Mouse (Mus musculus): ENCODE results near the gene Olfr247. TPM values are rescaled to one million over a fixed set of nuclear protein-coding genes. Genes with fewer than 3 reads are reported as not detected.

The Olfr247 gene
- total and polyA plus RNA-seq, 3 experiments: not detected

Other genes starting within 250 kb of the Olfr247 start
Only the 20 nearest of the 23 such genes appear.
- not detected in 2 replicates for gene Olfr807, start 218.3 kb downstream of the Olfr247 start, total RNA-seq (2012; rRNA removed)
- gene Olfr807, start 218.3 kb downstream of the Olfr247 start, total RNA-seq (2014; rRNA removed): not detected in 2 replicates
- not detected in 2 replicates for gene Olfr807, start 218.3 kb downstream of the Olfr247 start, polyA plus RNA-seq (2012; ENCODE audit: insufficient read length, low read depth)
- not detected in 2 replicates for gene Olfr808, start 210.7 kb downstream of the Olfr247 start, total RNA-seq (2012; rRNA removed)
- not detected in 2 replicates for gene Olfr808, start 210.7 kb downstream of the Olfr247 start, total RNA-seq (2014; rRNA removed)
- not detected in 2 replicates for gene Olfr808, start 210.7 kb downstream of the Olfr247 start, polyA plus RNA-seq (2012; ENCODE audit: insufficient read length, low read depth)
- gene Olfr809, start 201.5 kb downstream of the Olfr247 start, total RNA-seq (2012; rRNA removed): not detected in 2 replicates
- not detected in 2 replicates for gene Olfr809, start 201.5 kb downstream of the Olfr247 start, total RNA-seq (2014; rRNA removed)
- not detected in 2 replicates for gene Olfr809, start 201.5 kb downstream of the Olfr247 start, polyA plus RNA-seq (2012; ENCODE audit: insufficient read length, low read depth)
- not detected in 2 replicates for gene Olfr810, start 181.2 kb downstream of the Olfr247 start, total RNA-seq (2012; rRNA removed)
- not detected in 2 replicates for gene Olfr810, start 181.2 kb downstream of the Olfr247 start, total RNA-seq (2014; rRNA removed)
- not detected in 2 replicates for gene Olfr810, start 181.2 kb downstream of the Olfr247 start, polyA plus RNA-seq (2012; ENCODE audit: insufficient read length, low read depth)
- gene Olfr811, start 171.7 kb downstream of the Olfr247 start, total RNA-seq (2012; rRNA removed): not detected in 2 replicates
- not detected in 2 replicates for gene Olfr811, start 171.7 kb downstream of the Olfr247 start, total RNA-seq (2014; rRNA removed)
- not detected in 2 replicates for gene Olfr811, start 171.7 kb downstream of the Olfr247 start, polyA plus RNA-seq (2012; ENCODE audit: insufficient read length, low read depth)
- gene Olfr812, start 130.0 kb downstream of the Olfr247 start, total RNA-seq (2012; rRNA removed): not detected in 2 replicates
- not detected in 2 replicates for gene Olfr812, start 130.0 kb downstream of the Olfr247 start, total RNA-seq (2014; rRNA removed)
- gene Olfr812, start 130.0 kb downstream of the Olfr247 start, polyA plus RNA-seq (2012; ENCODE audit: insufficient read length, low read depth): not detected in 2 replicates
- gene Olfr813, start 120.8 kb downstream of the Olfr247 start, total RNA-seq (2012; rRNA removed): not detected in 2 replicates
- gene Olfr813, start 120.8 kb downstream of the Olfr247 start, total RNA-seq (2014; rRNA removed): not detected in 2 replicates
- gene Olfr813, start 120.8 kb downstream of the Olfr247 start, polyA plus RNA-seq (2012; ENCODE audit: insufficient read length, low read depth): not detected in 2 replicates
- gene Olfr814, start 96.3 kb downstream of the Olfr247 start, total RNA-seq (2012; rRNA removed): not detected in 2 replicates
- not detected in 2 replicates for gene Olfr814, start 96.3 kb downstream of the Olfr247 start, total RNA-seq (2014; rRNA removed)
- not detected in 2 replicates for gene Olfr814, start 96.3 kb downstream of the Olfr247 start, polyA plus RNA-seq (2012; ENCODE audit: insufficient read length, low read depth)
- gene Olfr815, start 70.3 kb downstream of the Olfr247 start, total RNA-seq (2012; rRNA removed): not detected in 2 replicates
- not detected in 2 replicates for gene Olfr815, start 70.3 kb downstream of the Olfr247 start, total RNA-seq (2014; rRNA removed)
- gene Olfr815, start 70.3 kb downstream of the Olfr247 start, polyA plus RNA-seq (2012; ENCODE audit: insufficient read length, low read depth): not detected in 2 replicates
- not detected in 2 replicates for gene Olfr816, start 60.5 kb downstream of the Olfr247 start, total RNA-seq (2012; rRNA removed)
- gene Olfr816, start 60.5 kb downstream of the Olfr247 start, total RNA-seq (2014; rRNA removed): not detected in 2 replicates
- not detected in 2 replicates for gene Olfr816, start 60.5 kb downstream of the Olfr247 start, polyA plus RNA-seq (2012; ENCODE audit: insufficient read length, low read depth)
- not detected in 2 replicates for gene Olfr818, start 27.0 kb downstream of the Olfr247 start, total RNA-seq (2012; rRNA removed)
- not detected in 2 replicates for gene Olfr818, start 27.0 kb downstream of the Olfr247 start, total RNA-seq (2014; rRNA removed)
- gene Olfr818, start 27.0 kb downstream of the Olfr247 start, polyA plus RNA-seq (2012; ENCODE audit: insufficient read length, low read depth): not detected in 2 replicates
- gene Olfr819, start 8.9 kb downstream of the Olfr247 start, total RNA-seq (2012; rRNA removed): not detected in 2 replicates
- gene Olfr819, start 8.9 kb downstream of the Olfr247 start, total RNA-seq (2014; rRNA removed): not detected in 2 replicates
- not detected in 2 replicates for gene Olfr819, start 8.9 kb downstream of the Olfr247 start, polyA plus RNA-seq (2012; ENCODE audit: insufficient read length, low read depth)
- not detected in 2 replicates for gene Gm10310, start 8.9 kb upstream of the Olfr247 start, total RNA-seq (2012; rRNA removed)
- not detected in 2 replicates for gene Gm10310, start 8.9 kb upstream of the Olfr247 start, total RNA-seq (2014; rRNA removed)
- not detected in 2 replicates for gene Gm10310, start 8.9 kb upstream of the Olfr247 start, polyA plus RNA-seq (2012; ENCODE audit: insufficient read length, low read depth)
- gene Olfr820, start 36.5 kb upstream of the Olfr247 start, total RNA-seq (2012; rRNA removed): not detected in 2 replicates
- gene Olfr820, start 36.5 kb upstream of the Olfr247 start, total RNA-seq (2014; rRNA removed): not detected in 2 replicates
- not detected in 2 replicates for gene Olfr820, start 36.5 kb upstream of the Olfr247 start, polyA plus RNA-seq (2012; ENCODE audit: insufficient read length, low read depth)
- gene Olfr821, start 54.2 kb upstream of the Olfr247 start, total RNA-seq (2012; rRNA removed): not detected in 2 replicates
- gene Olfr821, start 54.2 kb upstream of the Olfr247 start, total RNA-seq (2014; rRNA removed): not detected in 2 replicates
- gene Olfr821, start 54.2 kb upstream of the Olfr247 start, polyA plus RNA-seq (2012; ENCODE audit: insufficient read length, low read depth): not detected in 2 replicates
- gene Olfr822, start 95.1 kb upstream of the Olfr247 start, total RNA-seq (2012; rRNA removed): not detected in 2 replicates
- gene Olfr822, start 95.1 kb upstream of the Olfr247 start, total RNA-seq (2014; rRNA removed): not detected in 2 replicates
- not detected in 2 replicates for gene Olfr822, start 95.1 kb upstream of the Olfr247 start, polyA plus RNA-seq (2012; ENCODE audit: insufficient read length, low read depth)
- gene Olfr823, start 139.2 kb upstream of the Olfr247 start, total RNA-seq (2012; rRNA removed): not detected in 2 replicates
- not detected in 2 replicates for gene Olfr823, start 139.2 kb upstream of the Olfr247 start, total RNA-seq (2014; rRNA removed)
- not detected in 2 replicates for gene Olfr823, start 139.2 kb upstream of the Olfr247 start, polyA plus RNA-seq (2012; ENCODE audit: insufficient read length, low read depth)
- gene Olfr824, start 153.9 kb upstream of the Olfr247 start, total RNA-seq (2012; rRNA removed): not detected in 2 replicates
- not detected in 2 replicates for gene Olfr824, start 153.9 kb upstream of the Olfr247 start, total RNA-seq (2014; rRNA removed)
- gene Olfr824, start 153.9 kb upstream of the Olfr247 start, polyA plus RNA-seq (2012; ENCODE audit: insufficient read length, low read depth): not detected in 2 replicates
- not detected in 2 replicates for gene Olfr825, start 190.6 kb upstream of the Olfr247 start, total RNA-seq (2012; rRNA removed)
- gene Olfr825, start 190.6 kb upstream of the Olfr247 start, total RNA-seq (2014; rRNA removed): not detected in 2 replicates
- gene Olfr825, start 190.6 kb upstream of the Olfr247 start, polyA plus RNA-seq (2012; ENCODE audit: insufficient read length, low read depth): not detected in 2 replicates
- not detected in 2 replicates for gene Olfr826, start 208.0 kb upstream of the Olfr247 start, total RNA-seq (2012; rRNA removed)
- gene Olfr826, start 208.0 kb upstream of the Olfr247 start, total RNA-seq (2014; rRNA removed): not detected in 2 replicates
- not detected in 2 replicates for gene Olfr826, start 208.0 kb upstream of the Olfr247 start, polyA plus RNA-seq (2012; ENCODE audit: insufficient read length, low read depth)

Data from CH12.LX (cell line).